Mouse (Mus musculus) hindbrain, embryonic 14.5 days (tissue): Measurements from ENCODE around the gene Il9r. TPM values are rescaled to one million over a fixed set of nuclear protein-coding genes. Genes with fewer than 3 reads are reported as not detected.

Source experiments
- ATAC-seq: fragments of 200-750 bp; cut with Nextera tagmentation; 2 replicates; pipeline ENCODE4 v1.8.0; 2017; ENCODE audit warnings: moderate number of reproducible peaks, mild to moderate bottlenecking, moderate TSS enrichment, moderate library complexity; ENCODE audit not compliant: low FRiP score
- DNase-seq: peaks from one replicate; pipeline ENCODE4 v3.0.0-alpha.2; 2015; ENCODE audit warnings: low spot score
- H3K27ac ChIP-seq: fragments of 300-500 bp; sonication (generic); 2 replicates; pipeline ENCODE4 v1.5.1; 2014; ENCODE audit warnings: mild to moderate bottlenecking, moderate library complexity
- H3K27me3 ChIP-seq: fragments of 300-500 bp; sonication (generic); 2 replicates; pipeline ENCODE4 v1.6.1; 2014; ENCODE audit warnings: mild to moderate bottlenecking, low read length, mixed read lengths; ENCODE audit not compliant: control insufficient read depth, insufficient read depth
- H3K36me3 ChIP-seq: fragments of 300-500 bp; sonication (generic); replicated peaks from 2 replicates; pipeline ENCODE4 v1.6.1; 2014; ENCODE audit not compliant: control insufficient read depth, insufficient read depth
- H3K4me1 ChIP-seq: fragments of 300-500 bp; sonication (generic); replicated peaks from 2 replicates; pipeline ENCODE4 v1.6.1; 2014; ENCODE audit warnings: antibody characterized with exemption, low read length, mixed read lengths; ENCODE audit not compliant: control insufficient read depth, insufficient read depth
- H3K4me2 ChIP-seq: fragments of 300-500 bp; sonication (generic); replicated peaks from 2 replicates; pipeline ENCODE4 v1.6.1; 2014; ENCODE audit warnings: mild to moderate bottlenecking, moderate library complexity
- H3K4me3 ChIP-seq: fragments of 300-500 bp; sonication (generic); replicated peaks from 2 replicates; pipeline ENCODE4 v1.5.1; 2014; ENCODE audit warnings: mild to moderate bottlenecking, low read length
- H3K9ac ChIP-seq: fragments of 300-500 bp; sonication (generic); 2 replicates; pipeline ENCODE4 v1.6.1; 2014
- H3K9me3 ChIP-seq: fragments of 300-500 bp; sonication (generic); 2 replicates; pipeline ENCODE4 v1.6.1; 2016; ENCODE audit warnings: low read length; ENCODE audit not compliant: control insufficient read depth
- WGBS: fragments of 180-500 bp; shearing (Covaris S2); extraction: QIAGEN DNeasy Blood & Tissue Kit; methylation state at CpG from one replicate; pipeline ENCODE4 v1.1.7; 2014; 5-methylcytosine and 5-hydroxymethylcytosine counted together
- polyA plus RNA-seq: library from polyadenylated mRNA; unstranded; fragments of >200 nt; fragmentation: Nextera tagmentation; extraction: Ambion mirVana; gene quantifications from 2 replicates; pipeline ENCODE4 v1.2.1, GENCODE M21; 2014

Il9r gene
- polyA plus RNA-seq, 1 experiment from 2014 or later, result not detected

DNA sequence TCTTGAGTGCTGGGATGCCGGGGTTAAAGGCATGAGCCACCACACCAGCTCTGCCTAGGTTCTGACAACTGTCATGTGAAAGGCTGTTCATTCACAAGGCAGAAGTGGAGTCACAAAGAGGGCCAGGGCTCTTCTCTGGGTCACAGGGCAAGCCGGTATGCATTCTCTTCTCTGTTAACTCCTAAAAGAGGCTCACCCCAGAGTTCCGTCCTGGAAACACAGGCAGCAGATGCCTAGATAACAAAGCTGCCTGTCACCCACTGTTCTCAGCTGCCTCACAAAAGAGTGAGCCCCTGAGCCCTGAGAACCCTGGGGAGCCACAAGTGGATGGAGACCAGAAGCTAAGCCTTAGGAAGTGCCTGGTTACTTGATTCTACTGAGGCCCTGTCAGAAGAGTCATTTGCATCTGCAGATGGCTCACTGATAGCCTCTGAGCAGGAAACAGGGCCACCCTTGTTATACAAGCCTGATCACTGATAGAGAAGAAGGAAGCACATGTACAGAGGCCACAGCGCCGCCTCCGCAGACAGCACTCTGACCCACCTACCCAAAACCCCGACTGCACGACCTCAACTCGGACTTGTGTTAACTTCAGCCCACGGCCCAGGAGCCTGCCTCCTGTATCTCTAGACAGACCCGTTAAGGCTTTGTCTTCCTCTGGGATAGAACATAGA, 4.1 kb downstream of the Il9r start:
- H3K4me2 ChIP-seq, result no peak overlapping the region
- DNase-seq, result no peak
- 24% methylated on average over 11 of the region's 11 CpGs for WGBS
- H3K4me3 ChIP-seq, result no peak overlapping the region
- no peaks in the 10 kb centered on the region for H3K27me3 ChIP-seq
- H3K9ac ChIP-seq, result no peak overlapping the region
- no peaks in the 10 kb centered on the region for H3K9me3 ChIP-seq
- H3K4me1 ChIP-seq, result no peaks in the 10 kb centered on the region
- ATAC-seq, result no peak
- H3K27ac ChIP-seq, result no peak overlapping the region
- no peaks in the 10 kb centered on the region for H3K36me3 ChIP-seq

DNA sequence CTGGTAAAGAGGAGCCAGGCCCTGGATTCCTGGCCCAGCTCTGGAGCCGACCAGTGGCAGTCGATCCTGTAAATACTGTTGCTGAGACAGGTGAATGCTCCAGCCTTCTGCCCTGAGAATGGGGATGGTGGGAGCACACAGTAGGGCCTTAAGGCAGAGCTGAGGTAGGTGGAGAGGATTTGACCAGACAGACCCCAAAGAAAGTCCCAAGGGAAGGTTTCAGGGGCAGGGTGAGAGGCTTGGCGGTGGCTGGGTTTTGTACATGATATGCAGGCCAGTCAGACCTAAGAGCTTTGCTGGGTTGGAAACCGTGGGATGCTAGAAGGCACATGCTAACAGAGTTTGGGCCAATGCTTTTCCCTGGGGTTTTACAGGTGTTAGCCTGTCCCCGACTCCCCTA, 5.5 kb downstream of the Il9r start:
- no peak overlapping the region for H3K9ac ChIP-seq
- no peaks in the 10 kb centered on the region for H3K9me3 ChIP-seq
- H3K4me3 ChIP-seq, result no peak overlapping the region
- H3K27me3 ChIP-seq, result no peaks in the 10 kb centered on the region
- no peaks in the 10 kb centered on the region for H3K36me3 ChIP-seq
- no peak for DNase-seq
- no peak overlapping the region for H3K27ac ChIP-seq
- no peak for ATAC-seq
- H3K4me1 ChIP-seq, result no peaks in the 10 kb centered on the region
- 87% methylated on average over 5 of the region's 5 CpGs for WGBS
- no peak overlapping the region for H3K4me2 ChIP-seq

DNA sequence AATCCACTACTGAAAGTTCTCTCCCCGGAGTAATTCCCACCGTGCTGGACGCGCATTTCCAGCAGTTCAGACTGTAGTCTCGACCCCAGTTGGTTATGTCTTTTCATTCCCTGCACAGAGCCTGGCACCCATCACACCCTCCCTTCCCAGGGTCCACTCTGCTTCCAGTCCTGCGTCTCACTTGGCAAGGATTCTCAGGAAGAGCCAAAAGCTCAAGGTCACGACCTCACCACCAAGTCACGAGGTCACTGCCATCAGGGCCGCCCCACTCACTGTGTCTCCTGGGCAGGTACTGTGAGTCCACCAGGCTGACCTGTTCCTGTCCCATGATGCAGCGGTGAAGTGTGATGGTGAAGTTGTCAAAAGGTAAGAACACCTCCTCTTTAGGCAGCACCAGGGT, 6.0 kb downstream of the Il9r start:
- Histone ChIP-seq H3K9ac (no peak overlapping the region), H3K27ac (no peak overlapping the region), H3K4me1 (no peaks in the 10 kb centered on the region), H3K9me3 (no peaks in the 10 kb centered on the region), H3K4me3 (no peak overlapping the region), H3K4me2 (no peak overlapping the region), H3K36me3 (no peaks in the 10 kb centered on the region), H3K27me3 (no peaks in the 10 kb centered on the region)
- ATAC-seq, result no peak
- WGBS, result 89% methylated on average over 10 of the region's 10 CpGs
- no peak for DNase-seq

DNA sequence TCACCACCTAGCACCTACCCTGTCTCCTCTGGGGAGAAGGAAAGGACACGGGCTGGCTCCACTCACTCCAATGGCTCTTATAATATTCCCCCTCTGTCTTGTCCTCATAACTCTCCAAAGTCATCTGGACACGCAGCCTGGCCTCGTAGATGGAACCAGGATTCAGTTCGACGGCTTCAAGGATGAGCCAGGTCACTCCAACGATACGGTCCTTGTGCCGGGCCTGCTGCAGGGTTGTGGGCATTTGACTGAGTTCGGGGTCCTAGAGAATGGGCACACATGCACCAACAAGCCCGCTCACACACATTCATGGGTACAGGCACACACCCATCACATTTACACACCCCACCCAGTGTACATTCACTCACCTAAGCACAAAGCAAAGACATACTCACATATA, 6.9 kb downstream of the Il9r start:
- Histone ChIP-seq H3K4me2 (no peak overlapping the region), H3K27me3 (no peaks in the 10 kb centered on the region), H3K9ac (no peak overlapping the region), H3K4me1 (no peaks in the 10 kb centered on the region), H3K9me3 (no peaks in the 10 kb centered on the region), H3K27ac (no peak overlapping the region), H3K4me3 (no peak overlapping the region), H3K36me3 (no peaks in the 10 kb centered on the region)
- WGBS, result 94% methylated on average over 10 of the region's 10 CpGs
- DNase-seq (no peak), ATAC-seq (no peak)

GRCm38 (mm10) chr11:32190603-32191110, 9.4 kb downstream of the Il9r start:
- no peak overlapping the region for H3K4me3 ChIP-seq
- DNase-seq (no peak), ATAC-seq (no peak; the same call in 1 of the 2 replicates)
- no peaks in the 10 kb centered on the region for H3K9me3 ChIP-seq
- H3K4me1 ChIP-seq, result no peaks in the 10 kb centered on the region
- no peak overlapping the region for H3K27ac ChIP-seq
- 70% methylated on average over 13 of the region's 13 CpGs for WGBS
- no peak overlapping the region for H3K9ac ChIP-seq
- no peak overlapping the region for H3K4me2 ChIP-seq
- no peaks in the 10 kb centered on the region for H3K36me3 ChIP-seq
- H3K27me3 ChIP-seq, result no peaks in the 10 kb centered on the region

DNA sequence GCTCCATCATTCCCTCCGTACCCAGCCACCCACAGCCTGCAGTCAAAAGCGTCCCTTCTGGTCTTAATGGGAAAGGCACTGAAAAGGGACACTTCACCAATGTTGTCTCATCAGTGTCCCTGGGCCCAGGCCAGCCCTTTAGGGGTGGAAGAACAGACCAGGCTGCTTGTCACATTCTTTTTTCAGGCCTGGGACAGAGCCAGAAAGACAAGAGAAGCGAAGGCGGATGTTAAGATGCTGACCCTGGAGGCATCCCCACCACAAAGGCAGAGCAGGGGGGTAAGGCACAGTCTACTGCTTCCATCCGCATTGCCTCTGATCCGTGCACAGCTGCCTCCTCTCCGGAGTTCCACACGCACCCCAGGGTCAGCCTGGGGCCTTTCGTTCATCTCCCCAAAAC, 10.0 kb downstream of the Il9r start:
- Histone ChIP-seq H3K27ac (no peak overlapping the region), H3K4me1 (no peaks in the 10 kb centered on the region), H3K9me3 (no peaks in the 10 kb centered on the region), H3K4me3 (no peak overlapping the region), H3K36me3 (no peaks in the 10 kb centered on the region), H3K9ac (no peak overlapping the region), H3K4me2 (no peak overlapping the region), H3K27me3 (no peaks in the 10 kb centered on the region)
- 63% methylated on average over 9 of the region's 9 CpGs for WGBS
- DNase-seq, result no peak
- ATAC-seq, result no peak

DNA sequence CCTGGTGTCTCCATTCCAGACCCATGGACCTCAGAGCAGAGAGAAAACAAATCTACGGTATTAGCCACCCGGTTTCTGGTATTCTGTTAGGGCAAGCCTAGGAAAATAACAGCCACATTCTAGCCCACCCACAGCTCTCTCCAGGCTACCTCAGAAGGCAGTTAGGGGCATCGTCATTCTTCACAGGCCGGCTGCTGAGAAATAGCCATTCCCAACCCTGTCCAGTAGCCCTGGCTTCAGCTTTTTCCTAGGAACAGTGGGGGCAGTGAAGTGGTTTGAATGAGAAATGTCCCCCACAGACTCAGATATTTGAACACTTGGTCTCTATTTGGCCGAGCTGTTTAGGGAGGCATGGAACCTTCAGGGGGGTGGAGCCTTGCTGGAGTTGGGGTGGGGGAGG, 10.6 kb downstream of the Il9r start:
- Histone ChIP-seq H3K9me3 (no peaks in the 10 kb centered on the region), H3K9ac (no peak overlapping the region), H3K27me3 (no peaks in the 10 kb centered on the region), H3K4me1 (no peaks in the 10 kb centered on the region), H3K4me3 (no peak overlapping the region), H3K36me3 (no peaks in the 10 kb centered on the region), H3K4me2 (no peak overlapping the region), H3K27ac (no peak overlapping the region)
- no peak for ATAC-seq
- 66% methylated on average over 5 of the region's 5 CpGs for WGBS
- no peak for DNase-seq

- ATAC-seq, result no peak
- H3K9me3 ChIP-seq, result no peaks in the 10 kb centered on the region
- DNase-seq, result no peak
- no peaks in the 10 kb centered on the region for H3K4me1 ChIP-seq
- H3K27me3 ChIP-seq, result no peaks in the 10 kb centered on the region
- no peak overlapping the region for H3K4me2 ChIP-seq
- H3K9ac ChIP-seq, result no peak overlapping the region
- H3K27ac ChIP-seq, result no peak overlapping the region
- no peaks in the 10 kb centered on the region for H3K36me3 ChIP-seq
- 88% methylated on average over 12 of the region's 12 CpGs for WGBS
- no peak overlapping the region for H3K4me3 ChIP-seq
Observed at GRCm38 (mm10) chr11:32188881-32189280, 11.2 kb downstream of the Il9r start.

GRCm38 (mm10) chr11:32187256-32187655, 12.8 kb downstream of the Il9r start:
- Histone ChIP-seq H3K9me3 (no peaks in the 10 kb centered on the region), H3K27me3 (no peaks in the 10 kb centered on the region), H3K4me1 (no peaks in the 10 kb centered on the region), H3K27ac (no peak overlapping the region), H3K4me3 (no peak overlapping the region), H3K9ac (no peak overlapping the region), H3K36me3 (no peaks in the 10 kb centered on the region), H3K4me2 (no peak overlapping the region)
- no peak for ATAC-seq
- no peak for DNase-seq
- 88% methylated on average over 4 of the region's 4 CpGs for WGBS

DNA sequence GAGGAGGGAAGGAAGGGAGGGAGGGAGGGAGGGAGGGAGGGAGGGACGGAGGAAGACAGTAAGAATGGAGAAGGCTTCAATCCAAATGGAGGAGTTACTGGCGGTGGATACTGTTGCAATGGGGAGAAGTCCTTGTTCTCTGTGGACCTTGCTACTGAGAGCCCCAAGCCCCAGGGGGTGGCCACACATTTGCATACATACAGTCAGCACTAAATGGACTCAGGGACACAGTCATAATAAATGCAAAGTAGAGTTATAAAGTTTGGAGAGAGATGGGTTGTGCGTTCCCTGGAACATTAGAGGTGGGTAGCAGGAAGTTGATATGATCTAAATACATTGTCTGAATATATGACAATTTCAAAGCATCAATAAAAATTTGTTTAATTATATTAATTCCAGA, 14.0 kb downstream of the Il9r start:
- DNase-seq (no peak), ATAC-seq (no peak)
- Histone ChIP-seq H3K9ac (no peak overlapping the region), H3K27ac (no peak overlapping the region), H3K36me3 (no peaks in the 10 kb centered on the region), H3K4me2 (no peak overlapping the region), H3K4me1 (no peaks in the 10 kb centered on the region), H3K4me3 (no peak overlapping the region), H3K9me3 (no peaks in the 10 kb centered on the region), H3K27me3 (no peaks in the 10 kb centered on the region)
- WGBS, result 86% methylated on average over 3 of the region's 3 CpGs
